Mouse (Mus musculus) left cerebral cortex, postnatal 14 days (tissue): ENCODE data around the gene Csrp1. TPM values are rescaled to one million over a fixed set of nuclear protein-coding genes. Genes with fewer than 3 reads are reported as not detected.

Experiments
- DNase-seq, 2 experiments: peaks; one replicate each; pipeline ENCODE4 v3.0.0; 2021 to 2022; ENCODE audit warnings: low spot score in 2 of 2, mixed read lengths in 1 of 2
- intact Hi-C: fragments of 180-260 bp; cut with DNase I; formaldehyde crosslinking; loops from one replicate; pipeline ENCODE4 v1.15.1; 2025
- total RNA-seq, 2 experiments: library from RNA; stranded (reverse); gene quantifications; 2 replicates each; pipeline ENCODE4 v1.2.3; 2021

Gene Csrp1
- total RNA-seq, 2 experiments from 2014 or later = 133 to 136 TPM

- DNase-seq = no peak
- intact Hi-C loops = no loop called here
Measured at GRCm38 (mm10) chr1:135691417-135691815, 28.4 kb upstream of the Csrp1 start.

DNA sequence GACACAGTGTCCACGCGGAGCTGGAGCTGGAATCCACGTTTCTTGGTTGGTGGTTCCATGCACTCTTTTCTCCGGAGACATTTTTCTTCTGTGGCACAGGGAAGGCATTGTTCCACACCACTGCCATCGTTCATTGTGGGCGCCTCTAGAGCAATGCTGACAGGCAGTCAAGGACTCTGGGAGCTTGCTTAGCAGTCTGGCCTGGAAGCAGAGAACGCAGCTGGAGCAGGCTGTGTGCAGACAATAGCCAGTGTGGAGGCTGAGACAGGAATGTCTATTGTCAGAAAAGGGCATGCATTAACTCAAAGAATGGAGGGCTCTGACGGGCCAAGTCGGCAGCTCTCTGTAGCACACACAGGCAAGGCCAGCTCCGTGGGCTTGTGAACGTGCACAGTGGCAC, 25.7 kb upstream of the Csrp1 start:
- intact Hi-C loops = no loop called here
- no peak for DNase-seq

DNA sequence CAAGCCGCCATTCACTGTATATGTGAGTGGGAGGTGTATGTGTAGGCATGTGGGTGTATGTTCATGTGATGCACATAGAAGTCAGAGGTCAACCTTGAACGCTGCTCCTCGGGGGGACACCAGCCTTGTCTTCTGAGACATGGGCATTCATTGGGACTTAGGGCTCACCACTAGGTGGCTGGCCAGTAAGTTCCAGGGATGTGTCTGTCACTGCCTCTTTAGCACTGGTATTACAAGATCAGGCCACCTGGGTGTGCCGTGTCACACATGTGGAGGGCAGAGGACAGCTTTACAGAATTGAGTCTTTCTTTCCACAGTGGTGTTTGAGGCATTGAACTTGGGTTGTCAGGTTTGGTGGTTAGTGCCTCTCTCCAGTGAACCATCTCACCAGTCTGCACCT, 22.4 kb upstream of the Csrp1 start:
- DNase-seq = no peak
- intact Hi-C loops = loop anchor here (5.0 kb wide), 1 partner anchor 235 kb away; no protein-coding TSS in a partner anchor

- no peak for DNase-seq
- intact Hi-C loops = loop anchor here (5.0 kb wide), 1 partner anchor 236 kb away; no protein-coding TSS in a partner anchor
Measured at GRCm38 (mm10) chr1:135698046-135698445, 21.8 kb upstream of the Csrp1 start.

- DNase-seq = no peak
- intact Hi-C loops = loop anchor here (5.0 kb wide), 1 partner anchor 236 kb away; no protein-coding TSS in a partner anchor
Measured at GRCm38 (mm10) chr1:135698451-135698921, 21.4 kb upstream of the Csrp1 start.

DNA sequence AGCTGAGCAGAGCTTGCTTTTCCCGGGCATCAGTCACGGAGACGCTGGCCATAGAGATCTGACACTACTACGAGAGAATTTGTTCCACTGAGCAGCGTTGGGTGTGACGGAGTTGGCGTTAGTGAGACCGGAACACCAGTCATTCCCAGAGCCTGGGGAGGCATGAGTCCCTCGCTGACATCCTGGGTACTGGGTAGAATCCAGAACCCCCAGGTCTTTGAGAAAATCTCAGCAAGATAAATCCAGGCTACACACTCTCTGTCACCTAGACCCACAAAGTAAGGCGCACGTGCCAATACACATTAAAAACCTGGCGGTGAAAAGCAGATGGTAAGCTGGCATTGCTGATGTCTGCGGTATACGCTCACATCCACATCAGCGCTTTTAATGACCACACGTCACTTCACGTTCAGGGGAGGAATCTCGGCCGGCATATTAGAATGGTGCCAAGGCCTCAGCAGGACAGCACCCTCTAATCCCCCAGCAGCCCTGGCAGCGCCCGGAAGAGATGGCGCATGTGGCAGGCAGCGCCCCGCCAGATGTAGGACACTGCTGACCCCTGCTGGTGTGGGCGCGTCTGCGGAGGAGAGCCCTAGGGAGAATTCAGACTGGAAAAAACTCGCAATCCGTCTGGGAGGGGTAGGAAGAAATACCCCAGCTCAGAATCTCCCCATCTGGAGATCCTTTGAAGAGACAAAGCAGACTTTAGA, 20.7 kb upstream of the Csrp1 start:
- intact Hi-C loops = loop anchor here (5.0 kb wide), 1 partner anchor 237 kb away; no protein-coding TSS in a partner anchor
- DNase-seq = peak; percentile 66 to 79

DNA sequence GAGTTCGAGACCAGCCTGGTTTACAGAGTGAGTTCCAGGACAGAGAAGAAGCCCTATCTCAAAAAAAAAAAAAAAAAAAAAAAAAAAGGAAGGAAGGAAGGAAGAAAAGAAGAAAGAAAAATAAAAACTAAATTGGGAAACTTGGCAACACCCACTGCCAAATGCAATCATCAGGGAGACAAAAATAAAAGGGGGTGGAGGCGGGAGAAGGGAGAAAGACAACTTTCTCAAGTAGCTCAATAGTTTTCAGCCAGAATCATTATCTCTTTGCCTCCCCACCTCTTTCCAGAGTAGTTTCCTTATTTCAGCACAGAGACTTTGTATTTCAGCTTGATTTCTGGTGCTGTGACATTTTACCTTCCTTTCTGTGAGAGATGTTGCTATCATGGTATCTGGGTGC, 20.0 kb upstream of the Csrp1 start:
- no peak for DNase-seq
- intact Hi-C loops = loop anchor here (5.0 kb wide), 1 partner anchor 238 kb away; no protein-coding TSS in a partner anchor

DNA sequence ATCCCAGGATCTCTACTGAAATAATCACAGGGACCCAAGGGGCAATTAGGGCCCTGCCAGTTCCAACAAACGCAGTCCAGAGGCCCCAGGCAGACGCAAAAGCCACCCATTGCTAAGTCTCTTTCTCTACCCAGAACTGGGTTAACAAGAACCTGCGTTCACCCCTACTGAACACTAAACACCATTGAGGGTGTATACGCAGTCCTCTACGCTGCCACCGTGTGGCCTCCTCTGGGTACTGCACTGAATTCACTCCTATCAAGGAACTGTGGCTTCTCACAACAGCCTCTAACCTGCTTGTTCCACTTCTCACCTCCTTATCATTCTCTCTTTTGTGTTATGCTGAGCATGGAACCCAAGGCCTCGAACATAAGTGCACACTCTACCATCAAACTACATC, 19.3 kb upstream of the Csrp1 start:
- DNase-seq = peak; percentile 76 to 85
- intact Hi-C loops = no loop called here

DNA sequence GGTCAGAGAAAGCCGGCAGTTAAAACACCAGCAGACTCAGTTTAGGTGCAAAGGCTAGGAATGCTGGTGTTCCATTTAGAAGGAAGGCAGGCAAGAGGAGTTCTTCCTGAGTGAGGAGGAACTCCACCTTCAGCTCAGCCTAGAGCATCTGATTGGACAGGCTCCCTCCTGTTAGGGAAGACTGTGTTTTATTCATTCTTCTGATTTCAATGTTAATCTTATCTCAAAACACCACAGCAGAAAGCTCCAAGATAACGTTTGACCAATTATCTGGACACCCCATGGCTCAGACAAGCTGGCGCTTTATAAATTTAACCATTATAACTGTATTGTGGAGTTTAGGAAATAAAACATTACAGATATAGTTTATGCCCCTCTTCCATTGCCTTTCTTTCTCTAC, 18.5 kb upstream of the Csrp1 start:
- DNase-seq = no peak
- intact Hi-C loops = no loop called here

DNA sequence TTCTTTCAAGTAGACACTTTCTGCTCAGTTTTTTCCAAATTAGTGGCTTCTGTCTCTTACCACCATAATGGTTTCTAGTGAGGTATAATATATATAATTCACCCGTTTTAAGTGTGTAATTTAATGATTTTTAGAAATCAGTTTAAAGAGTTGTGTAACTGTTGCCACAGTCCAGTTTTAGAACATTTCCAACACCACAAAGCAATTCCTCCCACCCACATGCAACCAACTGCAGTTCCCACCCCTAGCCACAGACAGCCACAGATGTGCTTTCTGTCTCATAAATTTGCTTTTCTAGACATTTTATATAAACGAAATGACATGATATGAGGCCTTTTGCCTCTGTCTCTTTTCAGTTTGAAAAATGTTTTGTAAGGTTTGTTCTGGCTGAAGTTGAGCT, 17.1 kb upstream of the Csrp1 start:
- intact Hi-C loops = no loop called here
- DNase-seq = no peak

DNA sequence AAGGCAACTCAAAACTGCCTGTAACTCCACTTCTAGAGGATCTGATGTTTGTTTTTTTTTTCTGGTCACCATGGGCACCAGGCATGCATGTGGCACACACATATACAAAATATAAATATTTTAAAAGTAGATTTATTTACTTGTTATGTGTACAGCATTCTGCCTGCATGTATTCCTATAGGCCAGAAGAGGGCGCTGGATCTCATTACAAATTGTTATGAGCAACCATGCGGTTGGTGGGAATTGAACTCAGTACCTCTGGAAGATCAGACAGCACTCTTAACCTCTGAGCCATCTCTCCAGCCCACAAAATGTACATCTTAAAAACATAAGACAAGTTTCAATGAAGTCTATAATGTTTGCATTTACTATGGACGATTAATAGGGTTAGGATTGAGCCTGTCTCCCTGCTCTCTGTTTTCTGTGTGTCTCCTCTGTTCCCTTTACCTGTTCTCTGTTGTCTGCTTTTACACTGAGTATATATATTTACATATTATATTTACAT, 15.5 kb upstream of the Csrp1 start:
- DNase-seq = no peak
- intact Hi-C loops = no loop called here

DNA sequence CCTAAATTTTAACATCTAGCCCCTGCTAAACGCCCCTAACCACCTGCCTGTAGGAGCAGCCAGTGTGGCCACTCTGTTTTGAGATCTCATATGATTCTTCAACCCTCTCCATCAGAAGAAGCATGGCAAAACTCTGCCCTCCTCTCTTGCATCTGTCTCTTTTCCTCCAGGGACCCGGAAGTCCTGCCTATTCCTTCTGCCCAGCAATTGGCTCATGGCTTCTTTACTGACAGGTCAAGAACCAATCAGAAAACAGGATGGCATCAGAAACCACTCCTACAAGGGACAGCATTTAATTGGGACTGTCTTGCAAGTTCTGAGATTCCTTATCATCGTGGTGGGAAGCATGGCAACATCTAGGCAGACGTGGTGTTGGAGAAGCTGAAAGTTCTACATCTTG, 11.5 kb upstream of the Csrp1 start:
- intact Hi-C loops = no loop called here
- no peak for DNase-seq

DNA sequence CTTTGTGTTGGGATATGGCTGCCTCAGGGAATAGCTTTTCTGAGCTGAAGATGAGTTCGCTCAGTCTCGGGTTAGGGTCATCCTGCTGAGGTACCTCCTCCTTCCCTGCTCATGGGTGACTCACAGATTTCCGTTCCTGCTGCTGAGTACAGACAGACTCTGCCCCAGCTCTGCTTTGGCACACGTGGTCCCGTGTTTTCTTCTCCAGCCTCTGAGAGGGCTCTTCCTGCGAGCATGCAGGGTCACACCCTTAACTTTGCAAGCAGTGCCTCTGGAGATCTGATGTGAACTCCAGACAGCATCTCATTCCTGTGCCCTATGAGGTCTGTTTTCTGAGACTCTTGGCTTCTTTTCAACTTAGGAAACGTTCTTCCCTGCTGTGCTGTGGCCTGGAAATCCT, 8.7 kb upstream of the Csrp1 start:
- intact Hi-C loops = no loop called here

DNA sequence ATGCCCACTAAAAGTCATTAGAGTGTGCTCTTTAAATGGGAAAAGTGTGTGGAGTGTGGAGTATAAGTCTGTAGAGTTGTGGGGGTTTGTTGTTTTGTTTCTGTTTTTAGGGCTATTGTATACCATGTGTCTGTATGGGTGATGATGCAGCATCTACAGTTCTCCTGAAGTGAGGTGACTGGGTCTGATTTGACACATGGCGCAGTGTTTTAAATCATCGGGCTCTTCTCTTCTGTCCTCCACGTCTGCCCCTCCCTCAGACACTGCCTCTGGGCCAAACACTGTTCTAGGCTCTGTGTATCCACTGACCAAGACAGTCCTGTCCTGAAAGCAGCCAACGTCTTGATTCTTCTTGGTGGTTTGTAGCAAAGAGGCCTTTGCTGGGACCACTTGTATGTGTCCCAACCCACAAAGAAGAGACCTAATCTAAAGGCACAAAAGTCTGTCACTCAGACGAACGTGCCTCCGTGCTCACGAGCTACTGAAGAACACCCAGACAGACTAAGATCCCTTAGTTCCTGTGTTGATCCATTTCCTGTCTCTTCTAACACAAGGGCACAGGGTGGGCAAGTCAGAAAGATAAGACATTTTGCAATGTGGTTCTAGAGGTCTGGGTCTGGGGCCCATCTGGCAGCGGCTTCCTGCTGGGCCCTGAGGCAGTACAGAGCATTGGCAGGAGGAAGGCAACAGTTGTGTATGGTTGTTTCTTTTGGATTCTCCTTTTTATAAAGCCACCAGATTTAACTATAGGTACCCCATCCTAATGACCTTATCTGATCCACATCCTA, 5.6 kb upstream of the Csrp1 start:
- intact Hi-C loops = no loop called here
- no peak for DNase-seq

More for the DNA sequence above, 8.7 kb upstream of the Csrp1 start:
- DNase-seq = no peak

DNA sequence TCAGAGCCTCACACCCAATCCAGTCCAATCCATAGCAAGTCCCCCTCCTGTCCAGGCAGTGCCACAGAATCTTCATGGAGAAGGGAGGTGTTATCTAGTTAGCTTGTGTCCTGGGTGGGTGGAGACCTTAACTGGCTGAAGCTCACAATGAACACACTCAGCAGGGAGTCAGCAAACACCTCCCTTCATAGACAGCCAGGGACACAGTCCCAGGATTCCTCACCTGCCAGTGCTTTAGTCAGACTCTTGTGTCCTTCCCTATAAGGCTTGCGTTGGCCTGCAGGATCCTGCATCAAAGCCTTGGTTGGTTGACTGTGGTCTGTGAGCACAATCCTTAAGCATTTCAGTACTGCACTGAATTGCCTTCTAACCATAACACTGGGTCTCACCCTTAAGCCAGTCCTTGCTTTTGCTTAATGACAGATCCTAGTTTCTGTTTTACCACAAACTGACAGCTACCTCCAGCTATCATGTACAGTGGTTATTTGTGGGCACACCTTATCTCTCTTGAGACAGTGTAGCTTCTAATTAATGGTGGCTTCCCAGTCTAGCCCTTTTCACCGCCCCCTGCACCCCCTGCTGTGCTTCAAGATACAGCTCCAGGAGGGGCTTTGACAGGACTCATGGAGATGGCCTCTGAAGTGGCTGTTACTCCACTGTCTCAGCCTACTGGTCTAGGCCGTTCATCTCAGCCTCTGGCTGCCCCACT, 4.8 kb upstream of the Csrp1 start:
- intact Hi-C loops = no loop called here
- no peak for DNase-seq

DNA sequence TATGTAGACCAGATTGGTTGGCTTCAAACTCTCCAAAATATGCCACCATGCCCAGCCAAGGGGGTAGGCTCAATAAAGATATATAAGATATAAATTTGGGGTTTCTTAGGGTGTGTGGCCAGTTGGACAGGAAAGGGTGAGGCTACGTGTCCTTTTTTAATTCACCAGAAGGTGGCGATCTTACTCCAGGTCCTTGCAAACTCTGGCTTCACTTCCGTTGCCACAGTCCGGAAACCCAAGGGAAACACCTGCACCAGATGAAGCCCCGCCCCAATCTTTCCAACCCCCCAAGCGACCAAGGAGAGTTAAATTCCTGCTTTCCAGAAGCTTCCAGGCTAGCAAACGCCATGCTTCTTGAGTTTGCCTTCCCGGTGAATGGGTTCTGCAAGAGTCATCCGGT, 375 bp upstream of the Csrp1 start:
- DNase-seq = peak; percentile 78 to 82
- intact Hi-C loops = loop anchor here (1.0 to 2.0 kb wide), 3 partner anchors 34 to 69 kb away; no protein-coding TSS in a partner anchor

DNA sequence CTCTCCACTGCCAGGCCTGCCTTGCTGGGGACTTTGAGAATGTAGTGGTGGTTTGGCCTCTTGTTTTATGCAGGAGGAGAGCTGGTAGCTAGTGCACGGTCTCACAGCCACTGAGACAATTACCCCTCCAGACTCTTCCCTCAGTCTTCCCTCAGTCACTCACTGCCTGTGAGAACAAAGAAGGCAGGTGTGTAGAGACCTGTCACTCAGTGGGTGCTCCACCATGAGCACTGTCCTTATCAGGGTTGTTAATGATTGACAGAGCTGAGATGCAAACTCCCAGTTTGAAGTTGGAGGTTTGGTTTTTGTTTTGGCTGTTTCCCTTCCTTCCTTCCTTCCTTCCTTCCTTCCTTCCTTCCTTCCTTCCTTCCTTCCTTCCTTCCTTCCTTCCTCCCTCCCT, 3.2 kb downstream of the Csrp1 start:
- intact Hi-C loops = loop anchor here (10.0 kb wide), 1 partner anchor 222 kb away; no protein-coding TSS in a partner anchor
- no peak for DNase-seq

GRCm38 (mm10) chr1:135724134-135724533, 4.3 kb downstream of the Csrp1 start:
- intact Hi-C loops = loop anchor here (10.0 kb wide), 1 partner anchor 221 kb away; no protein-coding TSS in a partner anchor
- no peak for DNase-seq

DNA sequence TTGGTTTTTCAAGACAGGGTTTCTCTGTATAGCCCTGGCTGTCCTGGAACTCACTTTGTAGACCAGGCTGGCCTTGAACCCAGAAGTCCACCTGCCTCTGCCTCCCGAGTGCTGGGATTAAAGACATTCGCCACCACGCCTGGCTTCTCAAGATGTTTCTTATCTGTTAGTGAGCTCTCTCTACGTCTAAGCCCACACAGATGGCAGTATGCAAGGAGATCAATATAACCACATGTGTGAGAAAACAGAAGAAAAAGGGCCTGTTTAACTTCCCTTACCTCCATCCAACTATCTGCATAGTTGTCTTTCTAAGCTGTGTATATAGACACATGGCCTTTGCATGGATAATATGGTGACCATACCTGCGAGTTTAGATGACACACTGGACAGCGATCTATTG, 5.5 kb downstream of the Csrp1 start:
- intact Hi-C loops = loop anchor here (10.0 kb wide), 1 partner anchor 219 kb away; no protein-coding TSS in a partner anchor

More for the DNA sequence above, 5.5 kb downstream of the Csrp1 start:
- DNase-seq = no peak
